Mouse (Mus musculus): ENCODE measurements around the gene Tmem88b.

GRCm38 (mm10) chr4:155738262-155738661 is 47.4 kb downstream of the Tmem88b start:
- TF ChIP-seq CTCF (conservative IDR thresholded peaks at IDR 0.05; ENCODE audit: low read length) (no peak), NANOG (IDR thresholded peaks at IDR 0.05; ENCODE audit: borderline replicate concordance, low read length) (no peak)

All from E14TG2a.4 (cell line).